Mouse (Mus musculus) liver, adult 10 weeks (tissue): ENCODE results near the gene Gm45783. TPM values are rescaled to one million over a fixed set of nuclear protein-coding genes. Genes with fewer than 3 reads are reported as not detected.

Source experiments
- polyA plus RNA-seq: library from polyadenylated mRNA; stranded (reverse); fragments of 350-450 nt; fragmentation: Illumina TruSeq; extraction: RNeasy Lipid Tissue Mini Kit (QIAGEN cat#74804); gene quantifications from one replicate; pipeline ENCODE4 v1.2.3, GENCODE M21; 2014; ENCODE audit warnings: low read depth, low replicate concordance

The Gm45783 gene
- not detected for polyA plus RNA-seq

DNA sequence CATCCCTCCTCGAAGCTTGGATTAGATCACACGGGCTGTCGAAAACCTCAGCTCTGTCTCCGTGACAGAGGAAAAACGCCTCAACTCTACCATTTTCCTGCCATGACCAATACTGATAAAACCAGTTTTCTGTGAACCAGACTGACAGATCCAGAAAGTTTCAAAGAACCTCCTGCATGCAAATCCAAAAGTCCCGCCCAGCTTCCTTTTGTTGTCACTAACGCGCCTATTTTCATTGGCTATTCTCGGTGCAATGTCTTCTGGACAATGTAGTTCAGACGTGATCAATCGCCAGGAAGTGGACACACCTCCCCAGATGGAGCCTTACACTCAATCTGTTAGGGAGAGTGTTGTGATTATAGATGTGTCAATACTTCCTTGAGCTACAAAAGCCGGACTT is at the start of gene Gm45783:
Gene Gm45783 (minus strand): TSS at position 143 of the 400 bp plus-strand sequence.

DNA sequence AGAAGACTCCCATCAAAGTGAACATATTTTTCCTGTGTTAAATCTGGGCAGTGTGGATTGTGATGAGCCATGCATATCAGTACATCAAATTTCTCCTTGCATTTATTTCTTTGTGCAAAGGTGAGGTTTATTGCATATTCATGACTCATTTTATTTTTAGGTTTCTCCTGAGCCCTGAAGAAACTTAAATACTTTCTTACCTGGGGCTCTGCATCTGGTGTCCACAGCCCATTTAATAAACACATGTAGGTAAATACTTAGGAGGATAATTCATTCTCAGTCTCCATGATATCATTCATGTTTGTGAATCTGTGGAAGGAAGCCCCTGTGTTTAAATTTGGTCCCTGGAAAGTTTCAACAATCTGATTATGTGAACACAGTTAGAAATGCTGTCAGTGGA is 25.2 kb upstream of the Gm45783 start, which contains the start of gene Vmn2r31:
Gene Vmn2r31 (minus strand): TSS at position 101 of the 400 bp plus-strand sequence.

DNA sequence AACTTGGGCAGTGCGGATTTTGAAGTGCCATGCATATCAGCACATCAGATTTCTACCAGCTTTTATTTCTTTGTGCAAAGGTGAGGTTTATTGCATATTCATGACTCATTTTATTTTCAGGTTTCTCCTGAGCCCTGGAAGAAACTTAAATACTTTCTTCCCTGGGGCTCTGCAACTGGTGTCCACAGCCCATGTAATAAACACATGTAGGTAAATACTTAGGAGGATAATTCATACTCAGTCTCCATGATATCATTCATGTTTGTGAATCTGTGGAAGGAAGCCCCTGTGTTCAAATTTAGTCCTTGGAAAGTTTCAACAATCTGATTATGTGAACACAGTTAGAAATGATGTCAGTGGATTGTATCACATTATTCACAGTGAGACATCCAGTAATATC is 36.9 kb downstream of the Gm45783 start, which contains the start of gene Vmn2r30:
Gene Vmn2r30 (minus strand): TSS at position 101 of the 400 bp plus-strand sequence.

Other genes with a start within 250 kb of the Gm45783 start
- gene Zfp773, start 237.8 kb downstream of the Gm45783 start, polyA plus RNA-seq = 0.50 TPM
- gene Zfp418, start 203.2 kb downstream of the Gm45783 start, polyA plus RNA-seq = 2.1 TPM
- gene Zfp772, start 164.6 kb downstream of the Gm45783 start, polyA plus RNA-seq = 2.3 TPM
- 3.3 TPM for gene Vmn2r29, start 127.2 kb downstream of the Gm45783 start, polyA plus RNA-seq
- gene Gm45844, start 96.3 kb downstream of the Gm45783 start, polyA plus RNA-seq = 4.6 TPM
- 49.8 TPM for gene Clcn4, start 73.7 kb downstream of the Gm45783 start, polyA plus RNA-seq
- not detected for gene Vmn2r30, start 37.0 kb downstream of the Gm45783 start, polyA plus RNA-seq
- not detected for gene Vmn2r31, start 25.1 kb upstream of the Gm45783 start, polyA plus RNA-seq
- gene Vmn2r32, start 105.4 kb upstream of the Gm45783 start, polyA plus RNA-seq = not detected
- not detected for gene Vmn2r33, start 192.2 kb upstream of the Gm45783 start, polyA plus RNA-seq